Mouse (Mus musculus) fibroblast of lung, adult 2 months (primary cell): ENCODE measurements at regions not wholly inside any gene's neighbourhood (a gene's known extent, or its start where the extent isn't known, plus 50 kb on each side); places are given as distances from the start of the nearest gene placed in this dataset.

Experiments
- DNase-seq: peaks from one replicate; pipeline ENCODE4 v3.0.0-alpha.2; 2011; ENCODE audit warnings: low read depth

GRCm38 (mm10) chr13:44513378-44514285 is 215.6 kb upstream of the Jarid2 start:
- DNase-seq, result no peak

GRCm38 (mm10) chr13:44514636-44515158 is 214.6 kb upstream of the Jarid2 start:
- no peak for DNase-seq

GRCm38 (mm10) chr13:44516863-44517262 is 212.4 kb upstream of the Jarid2 start:
- no peak for DNase-seq

GRCm38 (mm10) chr13:44517312-44517711 is 212.0 kb upstream of the Jarid2 start:
- DNase-seq, result no peak

- DNase-seq, result no peak
Observed at GRCm38 (mm10) chr13:44518215-44518614, 211.1 kb upstream of the Jarid2 start.

- DNase-seq, result no peak
Observed at GRCm38 (mm10) chr13:44523516-44523915, 205.8 kb upstream of the Jarid2 start.

GRCm38 (mm10) chr13:44530867-44531564 is 198.3 kb upstream of the Jarid2 start:
- DNase-seq, result no peak

- no peak for DNase-seq
Observed at GRCm38 (mm10) chr13:44532631-44533180, 196.6 kb upstream of the Jarid2 start.

- DNase-seq, result no peak
Observed at GRCm38 (mm10) chr13:44534575-44535080, 194.6 kb upstream of the Jarid2 start.

GRCm38 (mm10) chr13:44535441-44535840 is 193.8 kb upstream of the Jarid2 start:
- DNase-seq, result no peak

GRCm38 (mm10) chr13:44538238-44538637 is 191.0 kb upstream of the Jarid2 start:
- no peak for DNase-seq

- no peak for DNase-seq
Observed at GRCm38 (mm10) chr13:44540401-44540800, 188.9 kb upstream of the Jarid2 start.

GRCm38 (mm10) chr13:44541243-44541653 is 188.0 kb upstream of the Jarid2 start:
- DNase-seq, result no peak

GRCm38 (mm10) chr13:44544786-44545185 is 184.5 kb upstream of the Jarid2 start:
- DNase-seq, result no peak

- no peak for DNase-seq
Observed at GRCm38 (mm10) chr13:44546289-44546688, 183.0 kb upstream of the Jarid2 start.

- DNase-seq, result no peak
Observed at GRCm38 (mm10) chr13:44548880-44549279, 180.4 kb upstream of the Jarid2 start.

- DNase-seq, result no peak
Observed at GRCm38 (mm10) chr13:44553363-44553762, 175.9 kb upstream of the Jarid2 start.

- no peak for DNase-seq
Observed at GRCm38 (mm10) chr13:44554686-44555463, 174.4 kb upstream of the Jarid2 start.

- DNase-seq, result no peak
Observed at GRCm38 (mm10) chr13:44555979-44556378, 173.3 kb upstream of the Jarid2 start.

- DNase-seq, result no peak
Observed at GRCm38 (mm10) chr13:44558051-44558450, 171.2 kb upstream of the Jarid2 start.

GRCm38 (mm10) chr13:44558491-44559177 is 170.6 kb upstream of the Jarid2 start:
- no peak for DNase-seq
